Mouse (Mus musculus): Measurements from ENCODE around the gene Syce3. TPM values are rescaled to one million over a fixed set of nuclear protein-coding genes. Genes with fewer than 3 reads are reported as not detected.

Gene Syce3
- polyA plus RNA-seq, 1 experiment from 2014 or later, result not detected

Other genes starting within 250 kb of the Syce3 start
- 84.6 and 95.1 TPM in 2 replicates for gene Plxnb2, start 229.7 kb downstream of the Syce3 start, polyA plus RNA-seq (2014; fragmentation: Nextera tagmentation; extraction: Ambion mirVana)
- gene Dennd6b, start 214.0 kb downstream of the Syce3 start, polyA plus RNA-seq (2014; fragmentation: Nextera tagmentation; extraction: Ambion mirVana), result 18.0 and 18.5 TPM in 2 replicates
- 20.5 and 23.5 TPM in 2 replicates for gene Ppp6r2, start 198.9 kb downstream of the Syce3 start, polyA plus RNA-seq (2014; fragmentation: Nextera tagmentation; extraction: Ambion mirVana)
- 45.7 and 50.8 TPM in 2 replicates for gene Sbf1, start 95.2 kb downstream of the Syce3 start, polyA plus RNA-seq (2014; fragmentation: Nextera tagmentation; extraction: Ambion mirVana)
- 0.79 and 1.0 TPM in 2 replicates for gene Adm2, start 87.8 kb downstream of the Syce3 start, polyA plus RNA-seq (2014; fragmentation: Nextera tagmentation; extraction: Ambion mirVana)
- gene Miox, start 76.1 kb downstream of the Syce3 start, polyA plus RNA-seq (2014; fragmentation: Nextera tagmentation; extraction: Ambion mirVana), result not detected in 2 replicates
- gene Lmf2, start 54.8 kb downstream of the Syce3 start, polyA plus RNA-seq (2014; fragmentation: Nextera tagmentation; extraction: Ambion mirVana), result 29.7 and 37.3 TPM in 2 replicates
- gene Ncaph2, start 54.8 kb downstream of the Syce3 start, polyA plus RNA-seq (2014; fragmentation: Nextera tagmentation; extraction: Ambion mirVana), result 107 and 109 TPM in 2 replicates
- gene Sco2, start 36.7 kb downstream of the Syce3 start, polyA plus RNA-seq (2014; fragmentation: Nextera tagmentation; extraction: Ambion mirVana), result 7.4 TPM in 2 replicates
- gene Tymp, start 33.5 kb downstream of the Syce3 start, polyA plus RNA-seq (2014; fragmentation: Nextera tagmentation; extraction: Ambion mirVana), result 0.86 and 1.5 TPM in 2 replicates
- 0.54 and 1.00 TPM in 2 replicates for gene Odf3b, start 31.2 kb downstream of the Syce3 start, polyA plus RNA-seq (2014; fragmentation: Nextera tagmentation; extraction: Ambion mirVana)
- not detected in 2 replicates for gene Klhdc7b, start 25.6 kb downstream of the Syce3 start, polyA plus RNA-seq (2014; fragmentation: Nextera tagmentation; extraction: Ambion mirVana)
- 111 and 129 TPM in 2 replicates for gene Cpt1b, start 15.4 kb upstream of the Syce3 start, polyA plus RNA-seq (2014; fragmentation: Nextera tagmentation; extraction: Ambion mirVana)
- 1.7 and 2.4 TPM in 2 replicates for gene C730034F03Rik, start 19.1 kb upstream of the Syce3 start, polyA plus RNA-seq (2014; fragmentation: Nextera tagmentation; extraction: Ambion mirVana)
- gene Gm44502, start 19.2 kb upstream of the Syce3 start, polyA plus RNA-seq (2014; fragmentation: Nextera tagmentation; extraction: Ambion mirVana), result 0.86 TPM in 1 of 2 replicates, not detected in the other
- 67.6 and 68.1 TPM in 2 replicates for gene Chkb, start 19.4 kb upstream of the Syce3 start, polyA plus RNA-seq (2014; fragmentation: Nextera tagmentation; extraction: Ambion mirVana)
- gene Mapk8ip2, start 43.4 kb upstream of the Syce3 start, polyA plus RNA-seq (2014; fragmentation: Nextera tagmentation; extraction: Ambion mirVana), result 0.19 and 0.68 TPM in 2 replicates
- 9.4 TPM in 2 replicates for gene Arsa, start 66.9 kb upstream of the Syce3 start, polyA plus RNA-seq (2014; fragmentation: Nextera tagmentation; extraction: Ambion mirVana)
- 2.1 and 2.7 TPM in 2 replicates for gene Shank3, start 89.1 kb upstream of the Syce3 start, polyA plus RNA-seq (2014; fragmentation: Nextera tagmentation; extraction: Ambion mirVana)
- 0.20 TPM in 2 replicates for gene Acr, start 157.8 kb upstream of the Syce3 start, polyA plus RNA-seq (2014; fragmentation: Nextera tagmentation; extraction: Ambion mirVana)
- 25.8 and 27.5 TPM in 2 replicates for gene Rabl2, start 181.4 kb upstream of the Syce3 start, polyA plus RNA-seq (2014; fragmentation: Nextera tagmentation; extraction: Ambion mirVana)